Mouse (Mus musculus) MEL (cell line): ENCODE measurements around the gene Cox16.
A peak's percentile ranks its signal among the peaks of the same experiment; 100 is the strongest.

Experiments
- CTCF ChIP-seq, 3 experiments: IDR thresholded peaks in 2 of 3; conservative IDR thresholded peaks in 1 of 3; 2 replicates each; pipeline ENCODE4 v1.5.1; 2011 to 2012; ENCODE audit warnings: low read length in 3 of 3, low read depth in 2 of 3, mild to moderate bottlenecking in 2 of 3, improper control_type of control experiment in 1 of 3, inconsistent platforms in 1 of 3, mixed read lengths in 1 of 3, moderate library complexity in 1 of 3; ENCODE audit not compliant: control insufficient read depth in 1 of 3, insufficient read depth in 1 of 3, poor library complexity in 1 of 3, severe bottlenecking in 1 of 3
- E2F4 ChIP-seq: IDR thresholded peaks from 2 replicates; pipeline ENCODE4 v1.6.1; 2011; ENCODE audit warnings: low read depth, low read length, improper control_type of control experiment, borderline replicate concordance
- ELF1 ChIP-seq: IDR thresholded peaks from 2 replicates; pipeline ENCODE4 v1.6.1; 2014; ENCODE audit warnings: low read depth, mild to moderate bottlenecking, inconsistent platforms, low read length, improper control_type of control experiment, moderate library complexity
- EP300 ChIP-seq, 2 experiments: IDR thresholded peaks; 2 replicates each; pipeline ENCODE4 v1.6.1; 2011; ENCODE audit warnings: improper control_type of control experiment in 2 of 2, low read length in 2 of 2, low read depth in 1 of 2, mild to moderate bottlenecking in 1 of 2
- GABPA ChIP-seq: IDR thresholded peaks from 2 replicates; pipeline ENCODE4 v1.6.1; 2012; ENCODE audit warnings: low read depth, mild to moderate bottlenecking, inconsistent platforms, low read length, improper control_type of control experiment, moderate library complexity
- KAT2A ChIP-seq: conservative IDR thresholded peaks from 2 replicates; pipeline ENCODE4 v1.6.1; 2012; ENCODE audit warnings: low read depth, low read length, improper control_type of control experiment, inconsistent platforms
- MAX ChIP-seq: IDR thresholded peaks from 2 replicates; pipeline ENCODE4 v1.6.1; 2011; ENCODE audit warnings: low read length, improper control_type of control experiment
- MXI1 ChIP-seq: IDR thresholded peaks from 2 replicates; pipeline ENCODE4 v1.6.1; 2011; ENCODE audit warnings: mild to moderate bottlenecking, low read depth, low read length, improper control_type of control experiment
- NRF1 ChIP-seq: IDR thresholded peaks from 2 replicates; pipeline ENCODE4 v1.6.1; 2014; ENCODE audit warnings: low read depth, mild to moderate bottlenecking, inconsistent platforms, low read length, improper control_type of control experiment, moderate library complexity; ENCODE audit not compliant: poor library complexity, insufficient read depth, severe bottlenecking
- POLR2A ChIP-seq, 2 experiments: IDR thresholded peaks; 2 replicates each; pipeline ENCODE4 v1.6.1; 2011 to 2012; ENCODE audit warnings: low read length in 2 of 2, mild to moderate bottlenecking in 2 of 2, control low read depth in 1 of 2, improper control_type of control experiment in 1 of 2, low read depth in 1 of 2, moderate library complexity in 1 of 2; ENCODE audit not compliant: control insufficient read depth in 1 of 2, insufficient read depth in 1 of 2, poor library complexity in 1 of 2
- TAL1 ChIP-seq: IDR thresholded peaks from 2 replicates; pipeline ENCODE4 v1.6.1; 2012; ENCODE audit warnings: mild to moderate bottlenecking, inconsistent platforms, low read length, moderate library complexity, mixed read lengths
- UBTF ChIP-seq: IDR thresholded peaks from 2 replicates; pipeline ENCODE4 v1.6.1; 2012; ENCODE audit warnings: low read depth, mild to moderate bottlenecking, inconsistent platforms, low read length, improper control_type of control experiment, moderate library complexity, borderline replicate concordance; ENCODE audit not compliant: insufficient read depth
- ZC3H11A ChIP-seq: IDR thresholded peaks from 2 replicates; pipeline ENCODE4 v1.6.1; 2012; ENCODE audit warnings: low read depth, mild to moderate bottlenecking, inconsistent platforms, low read length, improper control_type of control experiment
- ZKSCAN1 ChIP-seq: IDR thresholded peaks from 2 replicates; pipeline ENCODE4 v1.6.1; 2012; ENCODE audit warnings: low read depth, mild to moderate bottlenecking, inconsistent platforms, low read length, improper control_type of control experiment, moderate library complexity

DNA sequence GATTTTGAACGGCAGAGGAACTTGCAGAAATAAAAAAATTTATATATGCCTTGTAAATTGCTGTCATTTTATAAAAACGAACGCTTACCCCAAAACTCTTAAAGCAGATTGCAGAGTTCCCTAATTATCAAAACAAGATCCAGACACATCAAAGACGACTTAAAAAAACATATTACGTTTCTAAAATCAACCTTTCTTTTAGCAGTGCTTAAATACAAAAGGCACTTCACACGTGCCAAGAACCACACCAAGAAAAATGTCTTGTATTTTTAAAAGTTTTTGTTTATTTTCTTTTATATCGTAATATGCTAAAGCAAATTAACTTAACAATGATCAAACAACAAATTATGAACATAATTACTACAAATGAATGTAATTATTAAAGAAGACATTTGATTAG lies 715 bp downstream of the Cox16 start:
- TF ChIP-seq ZC3H11A (no peak), TAL1 (no peak), EP300 (IDR thresholded peaks at IDR 0.05; ENCODE audit: low read depth in 1 of 2, low read length in 2 of 2) (no peak), ZKSCAN1 (no peak), POLR2A (IDR thresholded peaks at IDR 0.05; ENCODE audit: control insufficient read depth in 1 of 2, insufficient read depth in 1 of 2, low read depth in 1 of 2, low read length in 2 of 2, poor library complexity in 1 of 2) (no peak), KAT2A (no peak), E2F4 (no peak), GABPA (no peak), ELF1 (no peak), MXI1 (peak; percentile 84), CTCF (IDR thresholded peaks at IDR 0.05 in 2 of 3, conservative IDR thresholded peaks at IDR 0.05 in 1 of 3; ENCODE audit: control insufficient read depth in 1 of 3, insufficient read depth in 1 of 3, low read depth in 2 of 3, low read length in 3 of 3, poor library complexity in 1 of 3, severe bottlenecking in 1 of 3) (no peak), UBTF (no peak), MAX (no peak; the same call in 1 of the 2 replicates), NRF1 (no peak)
